Mouse (Mus musculus) MEL (cell line): ENCODE data around the gene Slc36a3. TPM values are rescaled to one million over a fixed set of nuclear protein-coding genes. Genes with fewer than 3 reads are reported as not detected.

ENCODE experiments used
- DNase-seq: peaks from one replicate; pipeline ENCODE4 v3.0.0; 2011; ENCODE audit warnings: low read depth, low spot score
- H3K27ac ChIP-seq: 2 replicates; pipeline ENCODE4 v1.5.1; 2012; ENCODE audit warnings: low read depth, mild to moderate bottlenecking, control low read depth, low read length, moderate library complexity; ENCODE audit not compliant: control insufficient read depth
- H3K27me3 ChIP-seq, 2 experiments: fragments of 150-350 bp in 1 of 2; sonication (generic) in 1 of 2; 2 replicates each; pipeline ENCODE4 v1.6.1; 2012; ENCODE audit warnings: low read length in 2 of 2, mild to moderate bottlenecking in 2 of 2, improper control_type of control experiment in 1 of 2, moderate library complexity in 1 of 2; ENCODE audit not compliant: insufficient read depth in 2 of 2, control insufficient read depth in 1 of 2
- H3K36me3 ChIP-seq, 2 experiments: 2 replicates each; pipeline ENCODE4 v1.6.1; 2012 to 2014; ENCODE audit warnings: low read length in 2 of 2, improper control_type of control experiment in 1 of 2, inconsistent platforms in 1 of 2, mild to moderate bottlenecking in 1 of 2; ENCODE audit not compliant: insufficient read depth in 2 of 2, control insufficient read depth in 1 of 2
- H3K4me1 ChIP-seq, 2 experiments: fragments of 150-350 bp in 1 of 2; sonication (generic) in 1 of 2; 2 replicates each; pipeline ENCODE4 v1.6.1; 2012; ENCODE audit warnings: low read length in 2 of 2, improper control_type of control experiment in 1 of 2, mild to moderate bottlenecking in 1 of 2; ENCODE audit not compliant: insufficient read depth in 2 of 2, control insufficient read depth in 1 of 2
- H3K4me3 ChIP-seq, 2 experiments: fragments of 150-350 bp in 1 of 2; sonication (generic) in 1 of 2; 2 replicates each; pipeline ENCODE4 v1.5.1; 2012; ENCODE audit warnings: low read depth in 2 of 2, low read length in 2 of 2, mild to moderate bottlenecking in 2 of 2, moderate library complexity in 2 of 2, control low read depth in 1 of 2, improper control_type of control experiment in 1 of 2; ENCODE audit not compliant: control insufficient read depth in 1 of 2, insufficient read depth in 1 of 2
- H3K79me2 ChIP-seq: 2 replicates; pipeline ENCODE4 v1.6.1; 2012; ENCODE audit warnings: mild to moderate bottlenecking, low read length, moderate library complexity; ENCODE audit not compliant: control insufficient read depth, poor library complexity, insufficient read depth
- H3K9ac ChIP-seq: 2 replicates; pipeline ENCODE4 v1.6.1; 2012; ENCODE audit warnings: low read depth, mild to moderate bottlenecking, control low read depth, low read length, moderate library complexity; ENCODE audit not compliant: control insufficient read depth, poor library complexity, severe bottlenecking
- H3K9me3 ChIP-seq: fragments of 150-350 bp; sonication (generic); replicated peaks from 2 replicates; pipeline ENCODE4 v1.6.1; 2012; ENCODE audit warnings: mild to moderate bottlenecking, low read length, improper control_type of control experiment, moderate library complexity; ENCODE audit not compliant: insufficient read depth
- BHLHE40 ChIP-seq: IDR thresholded peaks from 2 replicates; pipeline ENCODE4 v1.6.1; 2012; ENCODE audit warnings: low read depth, mild to moderate bottlenecking, inconsistent platforms, low read length, improper control_type of control experiment, borderline replicate concordance
- CHD2 ChIP-seq: IDR thresholded peaks from 2 replicates; pipeline ENCODE4 v1.6.1; 2011; ENCODE audit warnings: low read length, improper control_type of control experiment
- E2F4 ChIP-seq: IDR thresholded peaks from 2 replicates; pipeline ENCODE4 v1.6.1; 2011; ENCODE audit warnings: low read depth, low read length, improper control_type of control experiment, borderline replicate concordance
- ELF1 ChIP-seq: IDR thresholded peaks from 2 replicates; pipeline ENCODE4 v1.6.1; 2014; ENCODE audit warnings: low read depth, mild to moderate bottlenecking, inconsistent platforms, low read length, improper control_type of control experiment, moderate library complexity
- ETS1 ChIP-seq: IDR thresholded peaks from 2 replicates; pipeline ENCODE4 v1.6.1; 2012; ENCODE audit warnings: low read depth, mild to moderate bottlenecking, inconsistent platforms, low read length, improper control_type of control experiment, moderate library complexity
- HCFC1 ChIP-seq: IDR thresholded peaks from 2 replicates; pipeline ENCODE4 v1.6.1; 2012; ENCODE audit warnings: low read depth, mild to moderate bottlenecking, inconsistent platforms, low read length, improper control_type of control experiment, moderate library complexity
- MAX ChIP-seq: IDR thresholded peaks from 2 replicates; pipeline ENCODE4 v1.6.1; 2011; ENCODE audit warnings: low read length, improper control_type of control experiment
- MAZ ChIP-seq: IDR thresholded peaks from 2 replicates; pipeline ENCODE4 v1.6.1; 2012; ENCODE audit warnings: low read depth, mild to moderate bottlenecking, inconsistent platforms, low read length, improper control_type of control experiment
- MEF2A ChIP-seq: IDR thresholded peaks from 2 replicates; pipeline ENCODE4 v1.6.1; 2014; ENCODE audit warnings: low read depth, mild to moderate bottlenecking, inconsistent platforms, low read length, improper control_type of control experiment; ENCODE audit not compliant: poor library complexity, insufficient replicate concordance, severe bottlenecking; ENCODE audit errors: extremely low read depth
- MYB ChIP-seq: IDR thresholded peaks from 2 replicates; pipeline ENCODE4 v1.6.1; 2011; ENCODE audit warnings: mild to moderate bottlenecking, low read depth, low read length, improper control_type of control experiment
- NELFE ChIP-seq: IDR thresholded peaks from 2 replicates; pipeline ENCODE4 v1.6.1; 2011; ENCODE audit warnings: low read depth, low read length, improper control_type of control experiment
- POLR2AphosphoS2 ChIP-seq: IDR thresholded peaks from 2 replicates; pipeline ENCODE4 v1.6.1; 2011; ENCODE audit warnings: low read length, improper control_type of control experiment
- RAD21 ChIP-seq: IDR thresholded peaks from 2 replicates; pipeline ENCODE4 v1.6.1; 2011; ENCODE audit warnings: mild to moderate bottlenecking, low read depth, low read length, improper control_type of control experiment
- RCOR1 ChIP-seq: IDR thresholded peaks from 2 replicates; pipeline ENCODE4 v1.6.1; 2012; ENCODE audit warnings: low read depth, mild to moderate bottlenecking, inconsistent platforms, low read length, improper control_type of control experiment
- SIN3A ChIP-seq: IDR thresholded peaks from 2 replicates; pipeline ENCODE4 v1.6.1; 2012; ENCODE audit warnings: low read length, improper control_type of control experiment, inconsistent platforms
- TAL1 ChIP-seq: IDR thresholded peaks from 2 replicates; pipeline ENCODE4 v1.6.1; 2012; ENCODE audit warnings: mild to moderate bottlenecking, inconsistent platforms, low read length, moderate library complexity, mixed read lengths
- TBP ChIP-seq: IDR thresholded peaks from 2 replicates; pipeline ENCODE4 v1.8.0; 2011; ENCODE audit warnings: low read depth, low read length, improper control_type of control experiment
- TCF12 ChIP-seq: IDR thresholded peaks from 2 replicates; pipeline ENCODE4 v1.6.1; 2014; ENCODE audit warnings: low read depth, mild to moderate bottlenecking, inconsistent platforms, low read length, improper control_type of control experiment, moderate library complexity
- USF2 ChIP-seq, 2 experiments: IDR thresholded peaks; 2 replicates each; pipeline ENCODE4 v1.6.1; 2011 to 2012; ENCODE audit warnings: improper control_type of control experiment in 2 of 2, low read length in 2 of 2, borderline replicate concordance in 1 of 2, inconsistent platforms in 1 of 2, low read depth in 1 of 2, mild to moderate bottlenecking in 1 of 2; ENCODE audit not compliant: insufficient read depth in 1 of 2
- ZKSCAN1 ChIP-seq: IDR thresholded peaks from 2 replicates; pipeline ENCODE4 v1.6.1; 2012; ENCODE audit warnings: low read depth, mild to moderate bottlenecking, inconsistent platforms, low read length, improper control_type of control experiment, moderate library complexity
- polyA plus RNA-seq, 2 experiments: library from polyadenylated mRNA; stranded (reverse) in 1 of 2; unstranded in 1 of 2; fragments of >175 nt in 1 of 2; fragments of >200 nt in 1 of 2; gene quantifications; 2 replicates each; pipeline versions ENCODE4 v1.2.1 to v1.2.4; 2012; ENCODE audit warnings: low replicate concordance in 2 of 2, low read depth in 1 of 2; ENCODE audit not compliant: insufficient read length in 2 of 2, insufficient read depth in 1 of 2, missing spikeins in 1 of 2
- total RNA-seq: library from RNA; depleted of rRNA; stranded (reverse); fragments of 300-350 nt; gene quantifications from 2 replicates; pipeline ENCODE4 v1.2.3, GENCODE M21; 2012

Slc36a3 gene
- total and polyA plus RNA-seq, 3 experiments, result 0.12 to 0.15 TPM; not detected in 1

- Histone ChIP-seq H3K36me3 (no peaks in the 10 kb centered on the region; a peak in 1 of 4 replicates), H3K4me1 (peaks cover 8 to 10% of the 10 kb centered on the region in 2 experiments), H3K9me3 (no peaks in the 10 kb centered on the region), H3K9ac (no peak overlapping the region), H3K27me3 (no peaks in the 10 kb centered on the region), H3K27ac (no peak overlapping the region), H3K4me3 (no peak overlapping the region)
- DNase-seq, result peak; percentile 33
- TF ChIP-seq ZKSCAN1, result no peak
- TF ChIP-seq MAZ, result peak; percentile 60; the same call in 1 of the 2 replicates
- TF ChIP-seq CHD2, result peak; percentile 29; the same call in 1 of the 2 replicates
- TF ChIP-seq, all 39 proteins: peak for 2
- no peaks in the 10 kb centered on the region for H3K79me2 ChIP-seq
Observed at GRCm38 (mm10) chr11:55148461-55148860, 3.0 kb downstream of the Slc36a3 start.

- H3K4me3 ChIP-seq, result no peak overlapping the region
- TF ChIP-seq NELFE (no peak), HCFC1 (no peak), E2F4 (no peak), ELF1 (no peak), CHD2 (no peak), POLR2AphosphoS2 (no peak), MEF2A (no peak), TAL1 (no peak), MAX (no peak), MYB (no peak), RAD21 (no peak), RCOR1 (no peak), SIN3A (no peak), ETS1 (no peak), USF2 (IDR thresholded peaks at IDR 0.05; ENCODE audit: borderline replicate concordance in 1 of 2, insufficient read depth in 1 of 2, low read depth in 1 of 2, low read length in 2 of 2) (no peak), TCF12 (no peak), BHLHE40 (no peak), TBP (no peak)
- TF ChIP-seq, all 39 proteins: peak for 0
- Histone ChIP-seq H3K4me1 (peaks cover 8 to 10% of the 10 kb centered on the region in 2 experiments), H3K36me3 (no peaks in the 10 kb centered on the region; a peak in 1 of 4 replicates), H3K27me3 (no peaks in the 10 kb centered on the region), H3K9me3 (no peaks in the 10 kb centered on the region), H3K27ac (no peak overlapping the region), H3K79me2 (no peaks in the 10 kb centered on the region), H3K9ac (no peak overlapping the region)
- no peak for DNase-seq
Observed at GRCm38 (mm10) chr11:55147423-55147822, 4.1 kb downstream of the Slc36a3 start.
